Mouse (Mus musculus) heart, postnatal 10 days (tissue): ENCODE measurements around the gene Pllp. TPM values are rescaled to one million over a fixed set of nuclear protein-coding genes. Genes with fewer than 3 reads are reported as not detected.

ENCODE experiments used
- DNase-seq, 2 experiments: peaks; one replicate each; pipeline ENCODE4 v3.0.0; 2021
- intact Hi-C: fragments of 180-260 bp; cut with DNase I; formaldehyde crosslinking; loops from one replicate; pipeline ENCODE4 v1.15.1; 2025
- total RNA-seq, 2 experiments: library from RNA; stranded (reverse); gene quantifications; 2 replicates each; pipeline ENCODE4 v1.2.3; 2021

The Pllp gene
- total RNA-seq, 2 experiments from 2014 or later: 0.72 to 1.1 TPM

DNA sequence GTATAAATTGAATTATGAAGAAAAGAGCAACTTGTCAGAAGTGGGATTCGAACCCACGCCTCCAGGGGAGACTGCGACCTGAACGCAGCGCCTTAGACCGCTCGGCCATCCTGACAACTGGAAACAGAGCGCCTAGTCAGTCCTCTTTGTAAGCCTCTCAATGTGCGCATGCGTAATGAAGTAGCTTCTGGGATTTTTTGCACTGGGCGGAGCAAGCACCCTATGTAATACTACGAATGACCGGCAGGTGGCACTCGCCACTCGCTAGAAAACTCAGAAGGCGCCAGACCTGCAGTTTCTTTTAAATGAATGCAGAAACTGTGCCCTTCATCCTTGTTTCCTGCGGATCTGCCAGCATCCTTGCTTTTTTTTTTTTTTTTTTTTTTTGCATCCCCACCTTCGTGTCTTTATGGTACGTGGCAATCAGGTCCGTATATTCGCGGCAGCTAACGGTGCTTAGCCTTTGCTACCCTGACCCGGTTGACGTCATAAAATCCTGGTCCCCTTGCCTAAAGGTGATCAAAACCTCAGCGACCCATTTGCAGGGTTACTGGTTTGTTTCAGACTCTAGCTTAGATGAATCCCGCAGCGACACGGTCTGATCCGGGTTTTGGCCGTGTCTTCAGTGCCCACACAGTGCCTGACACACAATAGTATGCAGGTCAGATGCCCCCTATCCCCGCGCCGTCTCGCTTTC, 8.0 kb upstream of the Pllp start:
- DNase-seq: peak; percentile 98 to 99
- intact Hi-C loops: loop anchor here (1.0 to 5.0 kb wide), 4 partner anchors 37 to 172 kb away; partner anchors contain the start of genes Arl2bp and Cpne2

DNA sequence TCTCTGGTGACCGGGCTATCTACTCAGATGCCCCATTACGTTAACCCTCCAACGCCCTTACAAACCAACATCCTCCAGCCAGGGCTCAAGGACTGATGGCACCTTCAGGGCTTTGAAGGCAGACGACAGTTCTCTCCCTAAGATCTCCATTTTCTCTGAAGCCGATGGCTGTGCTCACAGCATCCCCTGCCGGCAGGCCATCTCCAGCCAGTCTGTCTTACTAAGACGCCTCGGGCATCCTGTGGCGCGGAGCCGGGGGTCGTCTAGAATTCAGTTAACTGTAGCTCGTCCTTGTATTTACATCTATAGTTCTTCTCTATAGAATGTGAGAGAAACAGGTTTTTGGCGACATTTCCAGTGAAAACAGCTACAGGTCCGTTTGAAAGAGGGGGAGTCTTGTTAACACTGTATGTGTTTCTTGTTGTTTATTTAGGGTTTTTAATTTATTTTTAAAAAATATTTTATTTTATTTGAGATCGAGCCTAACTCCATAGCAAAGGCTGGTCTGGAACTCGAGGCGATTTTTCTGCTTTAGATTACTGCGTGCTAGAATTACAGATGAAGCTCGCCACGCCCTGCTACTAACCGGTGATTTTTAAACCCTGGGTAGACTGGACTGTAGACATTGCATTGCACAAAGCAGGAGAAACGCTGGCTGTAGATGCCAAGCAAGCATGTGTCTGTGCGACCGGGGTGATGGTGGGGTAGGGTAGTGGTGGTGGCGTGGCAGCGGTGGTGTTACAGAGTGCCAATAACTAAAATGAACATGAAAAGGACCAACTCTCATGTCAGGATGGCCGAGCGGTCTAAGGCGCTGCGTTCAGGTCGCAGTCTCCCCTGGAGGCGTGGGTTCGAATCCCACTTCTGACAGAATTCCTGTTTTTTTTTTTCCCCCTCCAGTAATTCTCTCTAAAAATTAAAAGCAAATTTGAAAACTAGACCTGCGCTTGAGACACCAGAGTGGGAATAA, 7.1 kb upstream of the Pllp start:
- DNase-seq: peak; percentile 84

DNA sequence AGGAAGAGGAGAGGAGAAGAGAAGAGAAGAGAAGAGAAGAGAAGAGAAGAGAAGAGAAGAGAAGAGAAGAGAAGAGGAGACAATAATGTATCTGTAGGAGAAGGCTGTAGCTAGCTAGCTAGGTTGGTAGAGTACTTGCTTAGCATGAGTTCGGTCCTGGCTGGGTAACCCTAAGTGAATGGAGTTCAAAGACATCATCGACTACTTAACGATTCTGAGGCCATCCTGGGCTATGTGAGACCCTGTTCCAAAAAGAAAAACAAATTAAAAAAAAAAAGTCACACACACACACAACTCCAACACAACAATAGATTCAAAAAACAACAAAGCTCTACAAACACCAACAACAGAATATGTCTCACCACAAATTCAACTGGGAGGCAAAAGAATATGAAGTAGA, 6.1 kb upstream of the Pllp start:
- DNase-seq: no peak
- intact Hi-C loops: loop anchor here (1.0 to 5.0 kb wide), 4 partner anchors 35 to 210 kb away; partner anchors contain the start of genes Arl2bp and Cpne2

More for the DNA sequence above, 7.1 kb upstream of the Pllp start:
- intact Hi-C loops: loop anchor here (1.0 to 5.0 kb wide), 4 partner anchors 36 to 211 kb away; partner anchors contain the start of genes Arl2bp and Cpne2

DNA sequence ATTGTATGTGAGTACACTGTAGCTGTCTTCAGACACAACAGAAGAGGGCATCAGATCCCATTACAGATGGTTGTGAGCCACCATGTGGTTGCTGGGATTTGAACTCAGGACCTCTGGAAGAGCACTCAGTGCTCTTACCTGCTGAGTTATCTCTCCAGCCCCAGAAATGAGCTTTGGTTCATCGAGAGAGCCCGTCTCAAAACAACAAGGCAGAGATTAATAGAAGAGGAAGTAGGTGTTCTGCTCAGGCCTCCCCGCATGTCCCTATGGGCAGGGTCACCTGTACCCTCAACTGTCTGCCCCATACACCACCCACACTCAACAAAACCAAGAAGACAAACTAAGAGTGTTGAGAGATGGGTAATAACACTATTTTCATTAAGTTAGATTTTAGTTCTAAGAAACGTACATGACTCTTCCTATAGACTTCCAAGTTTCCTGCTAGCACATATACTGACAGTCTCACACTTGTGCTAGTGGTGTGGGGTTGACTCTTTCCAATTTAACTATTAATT, 4.4 kb upstream of the Pllp start:
- DNase-seq: no peak
- intact Hi-C loops: loop anchor here (5.0 kb wide), 2 partner anchors 33 to 168 kb away; partner anchors contain the start of genes Arl2bp and Cpne2

DNA sequence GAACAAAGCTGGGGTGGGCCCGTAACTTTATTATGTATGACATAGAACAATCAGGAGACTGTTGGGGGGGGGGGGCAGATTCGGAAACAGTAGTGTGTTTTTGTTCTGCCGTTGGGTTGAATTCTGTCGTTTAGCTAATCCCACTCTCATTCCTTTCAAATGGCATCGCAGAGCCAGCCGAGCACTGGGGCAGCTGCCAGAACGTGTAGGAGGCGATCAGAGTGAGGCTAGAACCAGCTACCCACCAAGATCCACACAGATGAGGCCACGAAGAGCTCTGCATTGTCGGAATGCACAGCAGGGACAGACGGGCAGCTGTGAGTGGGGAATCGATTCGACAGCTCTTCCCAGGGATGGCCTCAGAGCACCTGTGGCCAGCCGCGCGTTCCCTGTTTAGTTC, 3.3 kb upstream of the Pllp start:
- DNase-seq: no peak
- intact Hi-C loops: no loop called here

DNA sequence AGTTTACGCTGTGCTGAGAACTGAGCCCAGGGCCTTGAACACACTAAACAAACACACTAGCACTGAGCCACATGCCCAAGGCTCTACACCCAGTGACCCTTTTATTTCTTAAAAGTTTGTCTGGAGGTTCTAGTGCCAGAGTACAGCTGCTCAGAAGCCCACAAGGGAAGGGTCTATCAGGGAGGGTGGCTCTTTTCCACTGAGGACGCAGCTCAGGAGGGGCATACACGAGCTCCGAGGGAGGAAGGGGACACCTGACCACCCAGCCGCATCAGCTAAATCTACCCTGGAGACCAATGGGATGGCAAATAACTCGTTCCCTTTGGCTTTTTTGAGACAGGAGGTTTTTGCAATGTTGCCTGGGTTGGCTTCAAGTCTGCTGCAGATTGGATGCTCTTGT, 1.9 kb upstream of the Pllp start:
- intact Hi-C loops: no loop called here
- DNase-seq: no peak

DNA sequence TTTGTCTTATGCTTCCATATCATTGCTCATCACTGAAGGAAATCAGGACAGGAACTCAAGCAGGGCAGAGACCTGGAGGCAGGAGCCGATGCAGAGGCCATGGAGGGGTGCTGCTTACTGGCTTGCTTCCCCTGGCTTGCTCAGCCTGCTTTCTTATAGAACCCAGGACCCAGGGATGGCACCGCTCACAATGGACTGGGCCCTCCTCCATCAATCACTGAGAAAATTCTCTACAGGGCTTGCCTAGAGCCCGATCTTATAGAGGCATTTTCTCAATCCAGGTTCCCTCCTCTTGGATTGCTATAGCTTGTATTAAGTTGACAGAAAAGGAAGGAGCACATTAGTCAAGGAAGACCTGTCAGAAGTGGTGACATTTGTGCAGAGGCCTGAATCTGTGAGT, 488 bp upstream of the Pllp start:
- intact Hi-C loops: no loop called here
- no peak for DNase-seq

DNA sequence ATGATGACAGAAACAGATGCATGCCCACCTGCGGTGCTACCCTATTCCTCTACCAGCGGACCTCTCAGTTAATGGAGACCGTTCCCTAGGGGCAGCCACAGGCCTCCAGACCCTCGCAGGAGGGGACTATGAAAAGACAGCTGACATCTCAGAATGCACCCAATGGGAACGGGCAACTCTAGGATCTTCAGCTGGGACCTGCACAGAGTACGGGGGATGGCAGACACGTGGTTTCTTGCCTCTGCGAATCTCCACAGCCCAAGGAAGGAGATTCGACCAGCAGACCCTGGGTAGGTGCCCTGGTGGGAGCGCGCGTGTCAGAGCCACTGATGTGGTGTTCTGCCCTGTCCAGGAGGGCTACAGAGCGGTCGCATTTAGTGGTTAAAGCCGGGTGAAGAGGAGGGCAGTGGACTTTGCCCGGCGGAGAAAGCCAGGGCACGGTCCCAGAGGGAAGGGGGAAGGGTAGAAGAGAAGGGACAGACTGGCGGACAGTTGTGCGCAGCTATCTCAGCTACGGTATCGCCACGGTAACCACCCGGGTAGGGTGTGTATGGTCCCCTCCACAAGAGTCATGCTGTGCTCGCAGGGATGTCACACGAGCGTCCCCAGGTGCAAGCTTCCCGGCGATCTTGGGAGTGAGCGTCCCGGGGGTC, 611 bp downstream of the Pllp start:
- intact Hi-C loops: no loop called here
- no peak for DNase-seq

DNA sequence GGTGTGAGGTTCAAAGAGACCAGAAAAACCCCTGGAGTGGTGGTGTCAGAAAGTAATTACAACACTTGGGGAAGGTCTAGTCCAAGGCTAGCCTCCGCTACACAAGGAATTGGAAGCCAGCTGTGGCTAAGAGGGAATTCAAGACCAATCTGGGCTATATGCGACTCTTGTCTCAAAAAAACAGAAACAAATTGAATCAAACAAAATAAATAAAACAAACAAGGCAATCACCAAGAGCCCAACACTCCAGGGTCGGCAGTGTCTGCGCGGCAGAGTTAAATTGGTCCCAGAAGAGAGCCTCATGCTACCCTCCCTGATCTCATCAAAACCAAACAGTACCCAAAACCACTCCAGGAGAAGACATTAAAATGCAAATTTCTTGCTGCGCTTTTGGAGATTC, 1.4 kb downstream of the Pllp start:
- no peak for DNase-seq

DNA sequence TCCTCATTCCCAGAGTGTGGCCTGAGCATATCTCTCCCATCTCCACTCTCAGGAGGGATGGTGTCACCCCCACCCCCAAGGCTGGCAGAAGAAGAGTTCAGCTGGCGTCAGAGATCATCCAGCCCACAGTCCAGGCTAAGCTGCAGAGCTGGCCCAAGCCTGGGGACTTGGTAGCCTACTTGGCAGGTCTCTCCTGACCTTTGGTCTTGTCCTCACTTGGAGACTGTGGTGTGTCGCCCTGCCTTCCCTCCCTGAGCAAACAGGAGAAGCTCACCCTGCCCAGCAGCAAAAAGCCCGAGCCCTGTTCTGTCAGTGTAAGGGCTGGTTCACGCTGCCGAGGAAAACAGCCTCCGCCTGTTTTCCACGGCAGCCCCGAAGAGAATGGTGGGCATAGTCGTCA, 10.1 kb downstream of the Pllp start:
- intact Hi-C loops: no loop called here
- no peak for DNase-seq

More for the DNA sequence above, 1.4 kb downstream of the Pllp start:
- intact Hi-C loops: no loop called here

DNA sequence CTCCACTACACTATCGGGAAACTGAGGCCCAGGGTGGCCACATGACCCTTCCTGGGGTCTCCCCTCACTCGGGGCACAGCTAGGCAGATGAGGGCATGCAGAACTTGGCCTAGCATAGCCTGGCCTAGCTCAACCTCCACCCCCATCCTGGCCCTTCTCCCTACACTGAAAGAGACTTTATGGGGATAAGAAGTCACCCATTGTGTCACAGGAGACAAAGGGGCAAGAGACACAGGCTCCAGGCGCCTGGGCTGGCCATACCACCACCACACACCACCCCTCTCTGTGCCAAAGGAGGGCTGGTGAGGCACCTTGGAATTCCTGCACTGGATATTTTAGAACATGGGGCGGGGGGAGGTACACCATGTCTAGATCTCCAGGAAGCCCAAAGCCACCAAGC, 11.8 kb downstream of the Pllp start:
- DNase-seq: no peak
- intact Hi-C loops: no loop called here

DNA sequence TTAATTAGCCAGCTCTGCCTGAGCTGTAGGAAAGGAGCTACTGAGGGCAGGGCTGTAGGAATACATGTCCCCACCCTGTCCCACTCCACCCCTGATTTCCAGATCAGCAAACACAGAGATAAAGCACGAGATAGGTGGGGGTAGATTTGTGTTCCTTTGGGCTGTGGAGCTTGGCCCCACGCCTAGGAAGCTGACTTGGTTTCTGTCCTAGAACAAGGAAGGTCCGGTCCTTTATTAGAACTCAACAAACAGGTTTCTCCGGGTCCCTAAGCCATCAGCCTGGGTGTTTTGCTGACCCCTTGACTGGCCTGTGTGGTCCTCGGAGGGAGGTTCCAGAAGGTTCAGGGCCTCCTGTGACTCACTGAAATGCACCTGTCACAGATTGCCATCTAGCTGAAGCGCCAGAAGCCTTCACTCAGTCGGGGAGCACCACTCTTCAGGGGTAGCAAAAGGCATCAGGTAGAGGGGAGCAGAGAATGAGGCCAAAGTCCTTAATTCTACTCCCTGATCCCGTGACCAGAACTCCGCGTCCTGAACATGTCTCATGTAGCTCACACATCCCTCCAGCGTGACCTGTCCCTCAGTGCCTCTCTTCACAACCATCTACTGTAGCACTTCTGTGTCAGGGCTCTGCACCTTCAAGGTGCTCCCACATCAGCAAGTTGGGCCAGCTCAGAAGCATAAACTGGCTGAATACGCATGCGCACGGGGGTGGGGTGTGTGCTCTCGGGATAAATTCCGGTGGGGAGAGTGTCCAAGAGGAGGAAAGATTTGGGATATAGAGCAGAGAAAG, 13.2 kb downstream of the Pllp start:
- no peak for DNase-seq
- intact Hi-C loops: no loop called here

DNA sequence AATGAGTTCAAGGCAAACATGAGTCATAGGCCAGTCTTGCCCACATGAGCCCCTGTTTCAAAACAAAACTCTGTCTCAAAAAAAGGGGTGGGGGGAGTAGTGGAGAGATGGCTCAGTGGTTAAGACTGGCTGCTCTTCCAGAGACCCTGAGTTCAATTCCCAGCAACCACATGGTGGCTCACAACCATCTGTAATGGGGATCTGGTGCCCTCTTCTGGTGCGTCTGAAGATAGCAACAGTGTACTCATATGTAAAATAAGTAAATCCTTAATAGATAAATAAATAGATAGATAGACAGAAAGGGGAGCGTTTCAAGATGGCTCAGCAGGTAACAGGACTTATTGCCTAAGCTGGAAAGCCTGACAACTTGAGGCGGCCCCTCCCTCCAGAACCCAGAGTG, 15.7 kb downstream of the Pllp start:
- no peak for DNase-seq
- intact Hi-C loops: no loop called here

DNA sequence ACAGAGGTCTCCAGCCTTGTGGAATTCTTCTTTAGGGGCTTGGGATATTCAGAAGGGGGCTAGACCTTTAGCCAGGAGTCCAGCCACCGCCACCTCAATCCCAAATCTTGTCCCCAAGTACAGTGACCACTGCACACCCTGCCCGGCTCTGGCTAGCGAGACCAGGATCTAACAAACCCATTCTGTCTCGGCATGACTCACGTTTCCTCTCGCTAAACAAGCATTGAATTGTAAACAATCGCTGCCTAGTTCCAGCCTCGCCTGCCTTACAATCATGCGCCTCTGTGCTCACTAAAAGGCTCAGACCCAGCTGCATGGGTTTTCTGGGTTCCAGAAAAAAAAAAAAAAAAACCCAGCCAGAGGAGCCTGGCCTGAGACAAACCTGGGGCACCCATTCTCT, 17.5 kb downstream of the Pllp start:
- DNase-seq: peak in 1 of 2 experiments; percentile 18
- intact Hi-C loops: no loop called here

DNA sequence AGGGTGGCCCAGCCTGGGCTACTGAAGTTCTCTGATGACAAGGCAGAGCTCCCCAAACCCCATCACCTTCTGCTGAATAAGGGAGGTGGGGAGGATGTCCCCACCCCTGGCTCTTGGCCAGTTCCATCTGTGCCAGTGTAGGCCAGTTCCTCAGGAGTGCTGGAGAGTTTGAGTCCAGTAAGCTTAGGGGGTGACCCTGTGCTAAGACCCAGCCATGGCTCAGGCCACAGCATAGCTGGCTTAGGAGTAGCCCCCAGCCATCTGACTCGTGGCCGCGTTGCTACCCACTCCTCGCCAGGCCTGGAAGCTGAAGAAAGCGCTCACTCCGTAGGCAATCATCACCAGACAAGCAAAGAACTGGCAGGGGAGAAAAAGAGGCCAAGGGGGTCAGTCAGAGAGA, 20.2 kb downstream of the Pllp start:
- DNase-seq: no peak
- intact Hi-C loops: no loop called here

DNA sequence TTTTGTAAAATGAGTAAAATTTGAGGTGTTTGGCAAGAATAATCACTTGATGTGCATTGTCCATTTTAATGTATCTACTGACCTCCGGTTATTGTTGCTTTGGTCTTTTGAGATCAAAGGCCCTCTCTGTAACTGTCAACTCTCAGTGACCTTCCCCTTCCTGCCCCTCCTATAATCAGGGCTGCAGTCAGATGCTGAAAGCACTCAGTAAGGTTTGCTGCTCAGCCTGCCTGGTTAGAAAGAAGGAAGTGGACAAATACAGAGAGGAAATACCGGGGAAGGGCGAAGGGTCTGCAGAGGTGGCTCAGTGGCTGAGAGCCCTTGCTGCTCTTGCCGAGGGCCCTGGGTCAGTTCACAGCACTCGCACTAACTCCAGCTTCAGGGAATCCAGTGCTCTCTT, 21.7 kb downstream of the Pllp start:
- intact Hi-C loops: no loop called here
- no peak for DNase-seq

DNA sequence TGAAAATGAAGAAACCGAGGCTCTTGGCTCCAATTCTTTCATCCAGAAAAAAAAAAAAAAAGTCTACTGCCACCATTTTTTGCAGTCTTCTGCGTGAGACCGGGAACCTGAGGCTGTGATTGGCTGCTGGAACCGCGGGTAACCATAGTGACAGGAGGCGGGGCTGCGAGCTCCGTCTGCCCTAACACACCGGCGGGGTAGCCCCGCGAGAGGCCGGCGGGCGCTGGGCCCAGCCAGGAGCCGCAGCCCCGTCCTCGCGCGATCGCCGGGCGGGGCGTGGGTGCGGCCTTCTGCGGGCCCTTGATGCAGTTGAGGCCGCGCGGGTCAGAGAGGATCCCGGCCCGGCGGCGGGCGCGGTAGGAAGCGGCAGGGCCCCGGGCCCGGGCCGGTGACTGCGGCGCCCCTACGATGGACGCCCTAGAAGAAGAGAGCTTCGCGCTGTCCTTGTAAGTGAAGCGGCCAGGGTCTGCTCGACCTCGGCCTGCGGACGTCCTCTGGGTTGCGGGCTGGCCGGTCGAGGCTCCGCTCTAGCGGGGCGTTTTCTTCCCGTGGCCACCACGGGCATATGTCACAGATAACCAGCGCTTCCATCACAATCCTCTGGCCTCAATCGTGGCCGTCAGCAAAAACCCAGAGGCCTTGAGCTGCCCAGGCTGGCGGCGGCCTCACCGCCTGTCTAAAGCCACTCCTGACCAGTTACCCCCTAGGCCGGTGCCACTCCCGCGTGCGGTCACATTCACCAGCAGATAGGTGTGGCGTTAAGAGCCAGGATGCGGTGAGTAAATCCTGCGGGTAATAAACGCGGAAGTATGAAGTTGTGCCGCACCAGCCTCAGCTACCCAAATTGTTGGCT, 29.4 kb downstream of the Pllp start, which contains the start of gene Arl2bp:
Gene Arl2bp, plus strand, starts transcription at position 145 of the 853 bp plus-strand sequence.
- DNase-seq: peak; percentile 96 to 97
- intact Hi-C loops: loop anchor here (5.0 kb wide), 1 partner anchor 36 kb away; no protein-coding TSS in a partner anchor

DNA sequence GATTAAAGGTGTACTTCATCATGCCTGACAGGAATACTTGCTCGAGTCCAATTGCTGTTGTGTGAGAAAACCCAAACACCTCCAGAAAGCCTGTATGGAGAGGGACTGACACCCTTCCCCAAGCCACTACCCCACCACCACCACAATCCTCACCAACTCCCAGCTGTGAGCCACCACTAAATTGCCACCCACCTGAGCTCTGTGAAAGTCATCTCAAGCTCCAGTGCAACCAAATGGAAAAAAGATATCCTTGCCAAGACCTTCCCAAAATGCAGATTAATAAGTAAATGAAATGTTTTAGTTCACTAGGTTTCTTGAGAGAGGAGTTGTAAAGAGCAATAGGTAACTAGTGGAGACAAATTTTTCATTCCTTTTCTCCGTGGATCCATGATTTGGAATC, 31.4 kb downstream of the Pllp start:
- intact Hi-C loops: loop anchor here (5.0 kb wide), 1 partner anchor 38 kb away; no protein-coding TSS in a partner anchor

DNA sequence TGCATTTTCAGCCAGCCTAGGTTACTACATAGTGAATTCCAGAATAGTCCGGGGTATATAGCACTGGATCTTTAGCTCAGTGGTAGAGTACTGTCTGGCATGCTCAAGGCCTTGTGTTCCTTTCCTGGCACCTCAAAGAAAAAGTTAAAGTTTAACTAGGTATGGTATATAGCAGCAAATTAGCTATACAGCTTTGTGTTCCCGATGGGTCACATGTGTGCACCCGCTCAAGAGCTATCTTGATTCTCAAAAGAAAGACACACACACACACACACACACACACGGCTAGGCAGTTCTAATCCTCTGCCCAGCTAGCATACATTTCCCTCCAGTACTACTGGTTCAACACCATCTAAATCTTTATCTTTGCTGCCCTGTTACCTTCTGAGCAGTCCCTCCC, 35.7 kb downstream of the Pllp start:
- DNase-seq: no peak
- intact Hi-C loops: no loop called here

More for the DNA sequence above, 31.4 kb downstream of the Pllp start:
- no peak for DNase-seq
